Mouse (Mus musculus) layer of hippocampus, postnatal 14 days (tissue): ENCODE measurements around the gene Mcoln1. TPM values are rescaled to one million over a fixed set of nuclear protein-coding genes. Genes with fewer than 3 reads are reported as not detected.

Experiments used
- DNase-seq, 2 experiments: peaks; one replicate each; pipeline ENCODE4 v3.0.0; 2021 to 2022; ENCODE audit warnings: low spot score in 2 of 2, mixed read lengths in 1 of 2
- long read RNA-seq, 2 experiments: library from polyadenylated mRNA; stranded (forward); transcript quantifications; one replicate each; pipeline ENCODE4 v2.0.0; 2021
- total RNA-seq, 2 experiments: library from RNA; stranded (reverse); gene quantifications; 2 replicates each; pipeline ENCODE4 v1.2.3; 2021

The Mcoln1 gene
- total RNA-seq, result 10 to 100 TPM; 63.3 to 77.4 TPM
- long read RNA-seq, experiment 1, transcript Mcoln1-201 (14 exons, 2,065 nt), result major isoform, 9 of 13 reads
- long read RNA-seq, experiment 1, partial matches to known transcripts, result 3 of 13 reads
- long read RNA-seq, experiment 1, other reads (novel, unspliced or antisense), result 1 of 13 reads
- long read RNA-seq, experiment 2, transcript Mcoln1-201 (14 exons, 2,065 nt), result major isoform, 6 of 11 reads
- long read RNA-seq, experiment 2, partial matches to known transcripts, result 2 of 11 reads
- long read RNA-seq, experiment 2, other reads (novel, unspliced or antisense), result 3 of 11 reads

GRCm38 (mm10) chr8:3500235-3501090 lies at the start of gene Mcoln1:
Gene Mcoln1, plus strand, starts transcription at chr8:3500457.
- DNase-seq, result peak; percentile 98

- peak; percentile 36 to 41 for DNase-seq
These were observed 49.6 kb upstream of the Mcoln1 start for GRCm38 (mm10) chr8:3450670-3451069.

GRCm38 (mm10) chr8:3451992-3452391 lies 48.3 kb upstream of the Mcoln1 start:
- DNase-seq, result no peak

DNA sequence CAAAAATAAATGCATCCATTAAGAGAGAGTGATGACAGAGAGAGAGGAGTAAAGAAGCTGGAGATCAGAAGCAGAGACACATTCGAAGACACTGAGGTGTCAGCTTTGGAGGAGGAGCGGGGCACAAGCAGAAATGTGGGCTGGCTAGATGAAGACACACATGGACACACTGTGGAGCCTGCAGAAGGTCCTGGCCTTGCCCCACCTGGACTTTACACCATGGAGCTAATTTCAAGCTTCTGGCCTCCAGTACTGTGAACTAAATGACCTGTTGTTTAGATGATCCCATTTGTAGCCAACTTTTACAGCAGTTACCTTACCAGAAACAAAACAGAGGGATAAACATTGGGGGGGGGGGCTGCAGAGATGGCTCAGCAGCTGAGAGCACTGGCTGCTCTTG lies 37.0 kb upstream of the Mcoln1 start:
- DNase-seq, result no peak

- DNase-seq, result peak in 1 of 2 experiments; percentile 47
These were observed 35.9 kb upstream of the Mcoln1 start for GRCm38 (mm10) chr8:3464309-3464708.

DNA sequence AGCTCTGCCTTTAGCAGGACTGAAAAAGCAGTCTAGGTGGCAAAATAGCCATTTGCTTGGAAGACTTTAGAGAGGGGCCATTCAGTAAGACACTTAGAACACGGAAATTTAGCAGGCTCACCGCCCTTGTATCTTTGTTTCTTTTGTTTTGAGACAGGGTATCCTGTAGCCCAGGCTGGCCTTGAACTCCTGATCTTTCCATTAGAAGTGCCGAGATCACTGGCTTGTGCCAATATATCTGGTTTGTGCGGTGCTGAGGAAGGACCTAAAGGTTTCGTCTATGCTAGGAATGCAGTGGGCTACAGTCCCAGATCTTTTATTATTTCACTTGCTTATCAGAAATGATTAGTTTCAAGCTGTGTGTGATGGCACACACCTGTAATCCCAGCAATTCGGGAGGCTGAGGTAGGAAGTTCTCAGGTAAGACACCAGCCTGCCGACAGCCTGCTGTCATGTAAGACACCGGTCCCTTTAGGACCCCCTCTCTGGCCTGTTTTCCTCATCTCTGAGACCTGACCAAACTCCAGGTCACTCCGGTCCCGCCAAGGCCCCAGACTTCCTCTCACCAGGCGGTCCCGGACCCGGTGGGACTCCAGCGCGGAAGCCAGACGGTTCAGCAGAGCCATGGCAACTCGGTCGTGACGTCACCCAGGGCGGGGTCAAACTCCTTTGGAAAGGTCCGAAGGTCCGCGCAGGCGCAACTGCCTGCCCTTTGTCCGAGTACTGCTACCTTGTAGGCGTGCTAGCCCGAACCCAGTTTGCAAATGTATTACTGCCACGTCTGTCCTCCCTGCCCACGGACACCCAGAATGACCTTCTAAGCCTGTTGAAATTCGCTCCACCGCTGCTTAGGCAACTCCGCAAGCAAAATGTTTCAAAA lies 33.0 kb upstream of the Mcoln1 start, which contains the start of gene Pex11g:
Pex11g (minus strand) TSS at position 675 of the 880 bp plus-strand sequence.
- peak; percentile 83 to 91 for DNase-seq

GRCm38 (mm10) chr8:3467886-3468545 lies 32.2 kb upstream of the Mcoln1 start:
- no peak for DNase-seq

DNA sequence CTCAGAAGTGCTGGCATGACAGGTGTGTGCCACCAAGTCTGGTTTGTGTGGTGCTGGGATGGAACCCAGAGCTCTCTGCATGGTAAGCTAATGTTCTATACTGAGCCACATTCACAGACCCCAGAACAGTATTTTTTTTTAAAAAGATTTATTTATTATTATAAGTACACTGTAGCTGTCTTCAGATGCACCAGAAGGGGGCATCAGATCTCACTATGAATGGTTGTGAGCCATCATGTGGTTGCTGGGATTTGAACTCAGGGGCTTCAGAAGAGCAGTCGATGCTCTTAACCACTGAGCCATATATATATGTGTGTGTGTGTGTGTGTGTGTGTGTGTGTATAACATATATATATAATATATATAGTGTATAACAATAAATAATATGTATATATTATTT lies 31.4 kb upstream of the Mcoln1 start:
- no peak for DNase-seq

- DNase-seq, result no peak
These were observed 29.7 kb upstream of the Mcoln1 start, which contains the start of gene Tex45 for GRCm38 (mm10) chr8:3470562-3470961. Gene Tex45, plus strand, starts transcription at chr8:3470862.

- no peak for DNase-seq
These were observed 24.4 kb upstream of the Mcoln1 start for GRCm38 (mm10) chr8:3475715-3476429.

DNA sequence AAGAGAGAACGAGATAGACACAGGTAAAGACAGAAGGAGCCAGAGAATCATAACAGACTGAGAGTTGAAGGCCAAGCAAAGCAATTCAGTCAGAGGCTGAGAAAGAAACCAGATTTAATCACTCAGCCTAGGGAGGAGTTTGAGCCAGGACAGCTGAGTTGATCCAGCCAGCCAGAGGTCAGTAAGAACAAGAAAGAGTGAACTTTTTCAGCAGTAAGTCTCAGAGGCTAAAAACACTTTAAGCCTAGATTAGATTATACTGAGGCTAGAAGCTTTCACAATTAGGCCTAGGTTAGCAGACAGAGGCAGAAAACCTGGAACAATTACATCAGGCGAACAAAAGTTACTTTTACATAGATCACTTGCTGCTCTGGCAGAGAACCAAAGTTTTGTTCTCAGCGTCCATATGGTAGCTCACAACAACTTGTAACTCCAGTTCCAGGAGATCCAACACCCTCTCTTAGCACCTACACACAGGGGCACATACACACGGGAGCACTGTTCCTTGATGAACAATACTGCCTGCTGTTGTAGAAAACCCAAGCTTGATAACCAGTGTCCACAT lies 20.0 kb upstream of the Mcoln1 start:
- DNase-seq, result no peak

DNA sequence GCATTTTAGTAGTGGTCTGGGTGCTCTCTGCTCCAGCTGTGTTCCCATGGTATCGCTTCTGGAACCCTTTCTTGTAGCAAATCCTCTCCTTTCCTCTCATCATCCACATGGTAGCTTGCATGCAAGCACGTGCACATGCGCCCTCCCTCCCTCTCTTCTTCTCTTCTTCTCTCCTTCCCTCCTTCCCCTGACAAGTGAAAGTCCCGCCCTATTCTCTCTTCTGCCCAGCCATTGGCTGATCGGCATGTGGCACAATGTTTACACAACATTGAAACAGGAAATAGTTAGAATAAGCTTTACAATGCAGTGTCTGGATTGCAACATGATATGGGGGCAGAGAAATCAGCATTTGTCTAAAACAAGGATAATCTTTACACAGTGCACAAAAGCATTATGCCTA lies 18.7 kb upstream of the Mcoln1 start:
- no peak for DNase-seq

GRCm38 (mm10) chr8:3482240-3482740 lies 18.0 kb upstream of the Mcoln1 start:
- no peak for DNase-seq

- DNase-seq, result no peak
These were observed 16.7 kb upstream of the Mcoln1 start for GRCm38 (mm10) chr8:3483546-3483945.

DNA sequence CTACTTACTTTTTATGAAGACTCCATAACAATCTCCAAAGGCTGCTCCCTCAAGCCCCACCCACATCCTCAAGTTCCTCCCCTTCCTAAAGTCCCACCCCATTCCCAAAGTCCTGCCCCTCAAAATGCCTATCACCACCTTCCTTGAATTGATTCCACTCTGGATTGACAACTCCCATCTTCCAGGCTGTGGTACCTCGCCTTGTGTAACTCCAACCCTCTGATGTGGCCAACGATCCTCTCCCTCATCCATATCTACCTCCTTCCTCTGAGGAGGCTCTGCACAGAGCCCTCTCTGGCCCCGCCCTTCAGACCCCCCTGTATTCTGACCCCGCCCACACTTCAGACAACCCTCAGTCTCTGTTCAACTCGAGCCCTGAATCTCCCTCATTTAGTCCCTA lies 15.1 kb upstream of the Mcoln1 start:
- DNase-seq, result no peak

DNA sequence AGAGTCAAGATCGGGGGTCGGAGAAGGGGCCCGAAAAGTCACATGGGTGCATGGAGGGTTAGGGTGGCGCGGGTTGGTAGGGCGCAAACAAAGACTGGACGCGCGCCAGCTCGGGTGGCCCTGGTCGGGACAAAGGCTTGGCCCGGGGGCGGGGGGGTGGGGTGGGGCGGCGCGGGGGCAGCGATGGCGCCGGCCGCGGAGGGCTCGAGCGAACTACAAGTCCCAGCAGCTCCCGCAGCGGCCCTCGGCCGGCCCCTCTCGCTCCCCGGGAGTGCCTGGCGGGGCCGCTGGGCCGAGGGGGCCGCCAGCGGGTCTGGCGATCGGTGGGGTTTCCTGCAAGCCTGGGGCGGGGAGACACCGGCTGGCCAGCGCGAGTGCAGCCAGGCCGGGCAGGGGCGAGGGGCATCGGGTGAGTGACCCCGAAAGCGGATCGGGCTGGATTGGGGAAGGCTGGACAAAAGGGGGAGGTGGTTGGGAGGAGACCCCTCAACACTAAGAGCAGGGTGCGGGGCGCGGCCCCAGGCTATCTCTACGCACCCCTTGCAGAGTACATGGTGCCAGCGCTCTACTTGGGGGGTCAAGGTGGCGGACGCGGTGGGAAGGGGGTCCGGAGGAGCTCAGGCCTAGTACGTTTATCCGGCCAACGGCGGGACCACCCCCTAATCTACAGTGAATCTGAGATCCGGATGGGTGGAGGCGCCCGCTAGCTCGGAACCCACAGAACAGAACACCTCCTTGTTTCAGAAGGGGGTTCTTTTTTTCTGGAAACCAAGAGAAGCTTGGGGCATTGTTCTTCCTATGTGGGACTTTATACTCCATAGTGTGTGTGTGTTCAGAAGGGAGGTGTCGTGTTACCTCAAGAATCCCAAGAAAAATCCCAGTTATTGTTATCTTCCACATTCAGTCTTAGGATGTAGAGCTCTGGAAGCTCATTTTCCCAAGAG lies 7.1 kb upstream of the Mcoln1 start, which contains the start of gene Zfp358:
Zfp358 (plus strand) TSS at position 238 of the 944 bp plus-strand sequence.
- DNase-seq, result peak; percentile 65 to 70

GRCm38 (mm10) chr8:3493845-3494208 lies 6.4 kb upstream of the Mcoln1 start:
- DNase-seq, result no peak
